Mouse (Mus musculus) stomach, postnatal 0 days (tissue): ENCODE data around the gene Cpeb1.

Experiments
- CTCF ChIP-seq: IDR thresholded peaks from 2 replicates; pipeline ENCODE4 v1.5.1; 2016; ENCODE audit warnings: antibody characterized with exemption, low read depth, mild to moderate bottlenecking, moderate library complexity
- EP300 ChIP-seq: optimal IDR thresholded peaks from 2 replicates; pipeline ENCODE3; 2016; ENCODE audit warnings: antibody characterized with exemption

- TF ChIP-seq EP300 (no peak), CTCF (peak; percentile 63)
These were observed 133.5 kb downstream of the Cpeb1 start for GRCm38 (mm10) chr7:81321776-81322175.
